Mouse (Mus musculus): Measurements from ENCODE around the gene Nat10.

The Nat10 gene

GRCm38 (mm10) chr2:103690828-103691227, 70.2 kb downstream of the Nat10 start:
- DNase-seq (ENCODE audit: low spot score) = no peak

DNA sequence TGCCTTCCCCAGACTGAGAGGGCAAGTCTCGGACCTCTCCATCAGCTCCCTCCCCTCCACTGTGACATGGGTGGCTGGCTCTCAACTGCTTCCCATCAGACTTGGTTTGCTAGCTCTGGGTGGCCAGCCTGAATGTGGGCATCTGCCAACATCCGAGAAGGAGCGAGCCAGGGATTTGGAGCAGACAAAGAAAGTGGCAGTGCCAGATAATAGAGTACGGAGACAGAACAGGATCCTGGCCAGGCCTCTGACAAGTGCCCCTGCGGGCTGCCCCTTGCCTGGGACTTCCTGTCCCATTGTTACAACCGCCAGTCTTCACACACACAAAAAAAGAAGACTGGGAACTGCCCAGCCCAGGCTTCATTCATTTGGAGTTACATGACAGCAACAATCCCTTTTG, 70.6 kb downstream of the Nat10 start:
- no peak for DNase-seq (ENCODE audit: low spot score)

GRCm38 (mm10) chr2:103687888-103688287, 73.2 kb downstream of the Nat10 start:
- no peak for DNase-seq (ENCODE audit: low spot score)

- no peak for DNase-seq (ENCODE audit: low spot score)
These were observed 73.9 kb downstream of the Nat10 start for GRCm38 (mm10) chr2:103687143-103687542.

DNA sequence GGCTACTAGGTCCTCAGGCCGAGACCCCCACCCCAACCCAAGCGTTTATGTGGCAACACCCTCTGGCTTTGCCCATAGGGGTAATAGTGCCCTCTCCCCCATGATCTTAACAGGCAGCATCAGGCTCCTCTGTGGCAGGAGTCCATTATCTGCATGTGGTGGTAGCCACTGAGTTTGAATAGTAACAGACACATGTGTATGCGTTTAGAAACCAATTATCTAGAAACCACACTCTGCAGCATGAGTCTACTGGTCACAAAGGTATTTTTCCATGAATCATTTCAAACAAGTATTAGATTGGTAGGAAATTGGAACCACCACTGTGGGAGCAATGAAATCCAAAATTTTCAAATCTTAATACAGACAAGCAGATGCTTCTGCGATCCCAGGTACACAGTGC, 75.5 kb downstream of the Nat10 start:
- no peak for DNase-seq (ENCODE audit: low spot score)

GRCm38 (mm10) chr2:103684926-103685577, 76.0 kb downstream of the Nat10 start:
- no peak for DNase-seq (ENCODE audit: low spot score)

GRCm38 (mm10) chr2:103684431-103684830, 76.6 kb downstream of the Nat10 start:
- no peak for DNase-seq (ENCODE audit: low spot score)

GRCm38 (mm10) chr2:103682927-103683442, 78.1 kb downstream of the Nat10 start:
- DNase-seq (ENCODE audit: low spot score) = no peak

GRCm38 (mm10) chr2:103682261-103682722, 78.8 kb downstream of the Nat10 start:
- no peak for DNase-seq (ENCODE audit: low spot score)

GRCm38 (mm10) chr2:103681149-103681548, 79.9 kb downstream of the Nat10 start:
- no peak for DNase-seq (ENCODE audit: low spot score)

DNA sequence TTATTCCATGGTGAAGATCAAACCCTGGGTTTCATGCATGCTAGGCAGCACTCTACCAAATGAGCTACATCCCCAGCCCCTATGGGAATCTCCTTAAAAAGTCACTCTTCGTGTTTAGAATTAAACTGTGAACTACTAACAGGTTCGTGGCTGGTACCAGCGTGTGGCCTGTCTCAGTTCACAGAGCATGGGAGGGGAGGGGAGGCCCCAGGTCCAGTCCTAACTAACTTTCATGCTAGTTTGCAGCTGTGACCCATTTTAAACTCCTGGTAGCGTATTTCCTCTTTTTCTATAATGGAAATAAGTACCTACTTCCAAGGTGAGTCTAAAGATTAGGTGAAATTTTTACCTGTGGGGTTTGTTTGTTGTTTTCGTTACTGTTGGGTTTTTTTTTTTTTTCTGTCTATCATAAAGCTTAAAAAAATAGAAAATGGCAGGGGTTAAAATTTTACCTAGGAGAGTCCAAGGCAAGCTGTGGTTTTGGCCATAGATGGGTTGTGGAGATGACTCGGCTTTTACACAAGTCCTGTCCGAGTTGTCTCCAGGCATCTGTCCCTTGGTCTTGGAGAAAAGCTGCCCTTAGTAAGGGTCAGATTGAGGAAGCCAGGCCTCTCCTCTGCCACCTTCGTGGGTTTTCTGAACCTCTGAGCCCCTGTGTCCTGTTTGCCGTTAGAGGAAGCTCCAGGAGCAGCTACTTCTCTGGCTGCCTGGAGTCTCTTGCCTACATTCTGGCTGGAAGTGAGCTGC, 80.5 kb downstream of the Nat10 start:
- no peak for DNase-seq (ENCODE audit: low spot score)

DNA sequence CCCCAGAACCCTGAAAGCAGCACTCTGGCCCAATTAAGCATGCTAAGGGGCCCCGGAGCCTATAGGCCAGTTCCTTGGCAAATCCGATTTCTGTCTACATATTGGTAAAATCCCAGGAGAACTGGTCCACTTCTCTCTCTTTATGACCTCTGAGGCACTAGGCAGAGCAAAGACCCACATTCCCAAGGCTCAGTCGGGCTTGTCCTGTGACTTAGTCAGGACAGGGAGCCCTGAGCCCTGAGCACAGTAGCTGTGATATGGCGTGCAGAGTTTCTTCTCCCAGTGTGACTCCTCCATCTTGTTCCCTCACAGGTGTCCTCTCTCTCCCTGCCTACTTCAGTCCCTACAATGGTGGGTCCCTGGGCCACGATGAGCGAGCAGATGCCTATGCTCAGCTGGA, 82.6 kb downstream of the Nat10 start:
- no peak for DNase-seq (ENCODE audit: low spot score)

- no peak for DNase-seq (ENCODE audit: low spot score)
These were observed 83.3 kb downstream of the Nat10 start for GRCm38 (mm10) chr2:103677614-103678369.

- no peak for DNase-seq (ENCODE audit: low spot score)
These were observed 84.3 kb downstream of the Nat10 start for GRCm38 (mm10) chr2:103676808-103677207.

GRCm38 (mm10) chr2:103675391-103675790, 85.7 kb downstream of the Nat10 start:
- no peak for DNase-seq (ENCODE audit: low spot score)

- DNase-seq (ENCODE audit: low spot score) = no peak
These were observed 87.5 kb downstream of the Nat10 start for GRCm38 (mm10) chr2:103673609-103674008.

DNA sequence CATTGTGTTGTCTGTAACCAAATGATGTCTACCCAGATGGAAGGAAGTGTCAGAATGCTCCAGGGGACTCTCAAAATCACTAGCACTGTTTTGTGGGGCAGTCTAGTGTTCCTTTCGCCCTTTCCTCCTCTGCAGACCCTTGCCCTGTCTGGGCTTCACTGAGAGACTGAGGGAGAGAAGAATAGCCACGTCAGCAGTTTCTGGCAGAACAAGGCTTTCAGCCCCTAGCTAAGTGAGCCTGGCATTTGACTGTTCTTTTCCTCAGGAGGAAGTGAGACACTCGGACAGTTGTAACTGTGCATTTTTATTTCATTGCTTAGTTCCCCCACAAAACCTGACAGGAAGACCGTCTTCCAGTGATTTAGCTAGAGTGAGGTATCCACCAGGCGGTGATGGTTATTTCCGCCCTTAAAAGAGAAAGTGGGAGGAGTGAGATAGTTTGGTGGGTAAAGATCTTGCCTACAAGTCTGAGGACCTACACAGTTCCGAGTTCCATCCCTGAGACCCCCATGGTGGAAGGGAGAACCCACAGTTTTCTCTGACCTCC, 88.4 kb downstream of the Nat10 start:
- no peak for DNase-seq (ENCODE audit: low spot score)
